Mouse (Mus musculus) testis, postnatal 14 days (tissue): ENCODE measurements around the gene Celsr3.

Experiments used
- DNase-seq: peaks from one replicate; pipeline ENCODE4 v3.0.0; 2021; ENCODE audit warnings: low spot score

Gene Celsr3

DNA sequence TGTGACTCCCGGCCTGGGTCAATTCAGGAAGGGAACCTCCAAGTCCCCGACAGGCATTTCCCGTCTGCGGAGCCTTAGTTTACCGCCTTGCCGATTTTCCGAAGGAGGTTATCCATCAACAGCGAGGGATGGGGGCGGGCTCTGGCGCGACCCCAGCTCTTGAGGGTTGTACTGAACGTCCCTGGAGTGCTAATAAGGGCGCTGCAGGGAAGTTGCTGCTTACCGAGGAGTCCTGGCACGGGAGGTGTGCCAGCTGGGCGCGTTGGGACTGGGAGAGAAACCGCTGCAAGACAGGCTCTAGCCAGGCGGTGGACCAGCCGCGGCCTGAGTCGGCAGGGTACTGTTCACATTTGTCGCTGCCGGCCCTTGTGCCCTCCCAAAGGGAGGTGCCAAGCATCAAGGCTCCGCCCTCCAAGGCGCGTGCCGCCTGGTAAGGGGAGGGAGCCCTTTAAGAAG, 28.1 kb downstream of the Celsr3 start:
- DNase-seq: peak; percentile 82

DNA sequence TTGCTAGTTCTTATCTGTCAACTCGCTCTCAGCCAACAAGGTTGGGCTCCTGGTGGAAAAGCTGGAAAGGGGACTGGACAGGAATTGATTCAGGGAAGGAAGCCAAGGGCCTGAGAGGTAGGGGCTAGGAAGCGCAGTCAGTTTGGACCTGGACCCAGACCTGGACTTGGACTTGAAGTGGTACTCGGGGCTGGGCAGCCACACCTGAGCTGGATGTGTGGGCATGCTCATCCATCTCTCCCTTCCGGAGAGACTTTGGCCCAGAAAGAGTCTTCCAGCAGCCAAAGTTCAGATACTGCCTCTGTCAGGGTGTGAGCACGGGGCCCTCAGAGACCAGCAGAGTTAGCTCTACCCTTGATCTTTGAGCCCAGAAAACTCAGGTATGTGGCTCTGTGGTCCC, 29.2 kb downstream of the Celsr3 start:
- DNase-seq: no peak

GRCm38 (mm10) chr9:108858792-108859527, 32.8 kb downstream of the Celsr3 start:
- DNase-seq: no peak
